Mouse (Mus musculus) olfactory bulb, adult 2 months (tissue): Measurements from ENCODE around the gene Cd3d.
"Not testable (repeated sequence)": the region's sequence is repeated elsewhere in the genome, so short reads cannot be mapped to it uniquely, and the experiment has no call there.

Experiments
- CTCF ChIP-seq: fragments of 200-500 bp; IDR thresholded peaks from 2 replicates; pipeline ENCODE4 v1.5.1; 2012; ENCODE audit warnings: low read depth, mild to moderate bottlenecking, low read length, moderate library complexity; ENCODE audit not compliant: insufficient read depth
- POLR2A ChIP-seq: fragments of 200-500 bp; IDR thresholded peaks from 2 replicates; pipeline ENCODE4 v1.6.1; 2012; ENCODE audit warnings: mild to moderate bottlenecking, low read depth, low read length, moderate library complexity; ENCODE audit not compliant: insufficient read depth

DNA sequence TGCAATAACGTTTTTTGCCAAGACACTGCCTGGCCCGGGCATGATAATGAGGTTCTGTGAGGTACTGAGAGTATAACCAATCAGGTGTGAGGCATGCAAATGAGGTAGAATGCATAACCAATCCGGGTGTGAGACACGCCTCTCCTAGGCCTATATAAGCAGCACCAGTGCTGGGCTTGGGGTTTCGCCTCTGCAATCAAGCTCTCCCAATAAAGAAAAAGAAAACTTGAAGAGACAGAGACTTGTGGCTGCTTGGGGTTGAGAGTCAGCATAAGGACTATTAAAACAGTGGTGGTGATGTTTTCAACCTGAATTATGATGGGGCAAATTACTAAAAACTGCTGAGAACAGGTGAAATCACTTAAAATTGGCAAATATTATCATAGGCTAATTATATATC, 13.8 kb upstream of the Cd3d start:
- TF ChIP-seq CTCF, POLR2A: not testable (repeated sequence)
